Mouse (Mus musculus): Measurements from ENCODE around the gene Parl. TPM values are rescaled to one million over a fixed set of nuclear protein-coding genes. Genes with fewer than 3 reads are reported as not detected.

Gene Parl
- polyA plus RNA-seq, 1 experiment: 41.4 TPM

DNA sequence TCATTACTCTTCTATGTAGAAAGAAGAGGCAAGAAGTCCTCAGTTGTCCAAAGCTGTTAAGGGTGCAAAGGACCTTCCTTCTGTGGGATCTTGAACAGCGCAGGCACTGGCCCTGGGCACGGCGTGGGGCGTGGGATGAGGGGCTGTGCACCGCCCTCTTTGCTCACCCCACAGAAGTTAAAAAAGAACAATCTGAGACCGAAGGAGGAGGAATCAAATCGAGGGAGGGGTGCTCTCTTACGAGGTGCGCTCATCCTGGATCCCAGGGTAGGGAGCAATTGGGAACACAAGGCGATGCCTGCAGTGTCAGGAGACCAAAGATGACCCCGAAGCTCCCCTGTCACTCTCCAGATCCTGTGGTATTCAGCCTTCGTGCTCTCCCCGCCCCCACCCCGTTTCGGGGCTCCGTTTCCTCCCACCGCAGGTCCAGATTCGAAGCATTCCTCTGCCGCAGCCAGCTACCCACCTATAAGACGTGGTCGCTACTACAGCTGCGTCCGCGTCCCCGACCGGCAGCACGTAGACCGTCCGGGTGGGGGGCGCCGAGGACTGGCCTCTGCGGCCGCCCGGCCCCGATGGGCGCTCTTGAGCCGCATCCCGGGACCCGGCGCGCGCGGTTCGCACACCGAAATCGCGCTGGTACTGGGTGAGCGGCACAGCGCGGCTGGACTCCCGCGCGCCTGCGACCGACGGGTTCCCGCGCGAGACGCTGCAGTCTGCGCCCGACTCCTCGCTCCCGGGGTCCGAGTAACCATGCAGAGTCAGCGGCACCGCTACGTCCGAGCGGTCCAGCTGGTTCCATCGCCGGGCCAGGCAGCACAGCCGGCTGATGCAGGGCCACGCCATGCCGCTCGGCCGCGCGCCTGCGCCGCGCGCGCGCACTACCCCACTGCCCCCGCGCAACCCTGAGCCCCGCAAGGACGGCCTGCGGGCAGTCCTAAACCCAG is 61.4 kb downstream of the Parl start, which contains the start of gene Map6d1:
Map6d1 (minus strand) TSS at position 891 of the 947 bp plus-strand sequence.
- 1% methylated on average over 90 of the region's 90 CpGs for WGBS
- H3K4me1 ChIP-seq (ENCODE audit: control insufficient read depth, insufficient read depth, low read length): peaks cover 5% of the 10 kb centered on the region
- H3K4me3 ChIP-seq (replicated peaks; ENCODE audit: extremely low read depth, low read depth, low read length): peak within 1 kb of the TSS; percentile 52
- no peak for DNase-seq
- TF ChIP-seq CTCF (IDR thresholded peaks at IDR 0.05; ENCODE audit: insufficient read depth, low read length) (no peak), POLR2A (IDR thresholded peaks at IDR 0.05; ENCODE audit: borderline replicate concordance, extremely low read depth, low read depth, low read length) (no peak)

DNA sequence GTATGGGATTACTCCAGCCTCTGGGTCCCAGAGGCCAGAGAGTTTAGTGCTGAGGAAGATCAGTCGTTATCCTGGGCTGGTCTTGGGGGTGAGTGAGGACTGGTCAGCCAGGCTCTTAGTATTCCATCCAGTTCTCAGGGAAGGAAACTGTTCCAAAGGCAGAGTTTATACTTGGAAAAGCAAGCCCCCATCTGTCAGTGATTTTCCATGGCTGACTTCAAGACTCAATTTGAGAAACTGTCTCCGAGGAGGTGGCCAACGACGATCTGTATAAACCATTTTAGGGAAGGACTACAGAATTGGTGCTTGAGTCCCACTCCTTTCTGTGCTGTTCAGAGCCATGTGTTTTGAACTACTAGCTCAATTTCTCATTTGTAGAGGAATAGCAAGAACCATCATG is 63.5 kb downstream of the Parl start:
- TF ChIP-seq POLR2A (IDR thresholded peaks at IDR 0.05; ENCODE audit: borderline replicate concordance, extremely low read depth, low read depth, low read length): no peak
- TF ChIP-seq CTCF (IDR thresholded peaks at IDR 0.05; ENCODE audit: insufficient read depth, low read length): no peak
- no peak for DNase-seq
- 84% methylated on average over 4 of the region's 4 CpGs for WGBS
- Histone ChIP-seq H3K4me1 (ENCODE audit: control insufficient read depth, insufficient read depth, low read length) (peaks cover 5% of the 10 kb centered on the region), H3K4me3 (replicated peaks; ENCODE audit: extremely low read depth, low read depth, low read length) (no peak overlapping the region)

DNA sequence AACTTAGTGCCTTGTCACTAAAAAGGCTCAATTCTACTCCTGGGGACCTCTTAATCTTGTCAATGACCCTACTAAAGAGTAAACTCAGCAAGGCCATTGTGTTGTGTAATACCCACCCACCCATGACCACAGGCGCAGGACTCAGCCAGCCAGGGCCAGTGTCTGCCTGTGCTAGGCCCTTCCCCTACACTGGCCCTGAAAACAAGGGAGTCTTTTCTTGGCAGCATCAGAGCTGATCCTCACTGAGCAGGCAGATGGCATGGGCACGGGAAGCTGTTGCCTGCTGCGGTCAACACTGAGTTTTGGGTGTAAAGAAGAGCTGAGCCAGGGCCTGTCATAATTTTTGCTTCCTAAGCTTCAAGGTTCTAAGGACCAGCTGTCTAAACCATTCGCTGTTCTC is 64.8 kb downstream of the Parl start:
- no peak for DNase-seq
- 68% methylated on average over 4 of the region's 4 CpGs for WGBS
- TF ChIP-seq POLR2A (IDR thresholded peaks at IDR 0.05; ENCODE audit: borderline replicate concordance, extremely low read depth, low read depth, low read length): no peak
- no peak for TF ChIP-seq CTCF (IDR thresholded peaks at IDR 0.05; ENCODE audit: insufficient read depth, low read length)
- Histone ChIP-seq H3K4me1 (ENCODE audit: control insufficient read depth, insufficient read depth, low read length) (peaks cover 5% of the 10 kb centered on the region), H3K4me3 (replicated peaks; ENCODE audit: extremely low read depth, low read depth, low read length) (no peak overlapping the region)

DNA sequence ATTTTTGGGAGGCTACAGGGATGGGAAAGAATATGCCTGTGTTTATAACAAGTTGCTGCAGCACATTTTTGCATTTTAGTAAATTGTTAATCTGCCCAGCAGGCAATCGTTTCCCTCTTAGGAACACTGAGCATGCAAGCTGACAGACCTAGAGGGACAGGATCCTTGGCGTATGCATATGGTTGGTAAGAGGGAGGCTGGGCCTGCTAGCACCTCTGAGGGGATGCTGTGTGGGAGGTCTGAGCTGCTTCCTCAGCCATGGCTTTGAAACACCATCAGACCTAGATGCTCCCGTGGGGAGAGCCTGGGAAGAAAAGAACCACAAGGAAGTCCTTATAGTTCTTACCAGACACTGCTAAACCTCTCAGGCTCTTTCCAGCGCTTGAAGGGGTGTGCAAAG is 67.8 kb downstream of the Parl start:
- WGBS: 57% methylated on average over 4 of the region's 4 CpGs
- TF ChIP-seq POLR2A (IDR thresholded peaks at IDR 0.05; ENCODE audit: borderline replicate concordance, extremely low read depth, low read depth, low read length) (no peak), CTCF (IDR thresholded peaks at IDR 0.05; ENCODE audit: insufficient read depth, low read length) (no peak)
- Histone ChIP-seq H3K4me3 (replicated peaks; ENCODE audit: extremely low read depth, low read depth, low read length) (no peak overlapping the region), H3K4me1 (ENCODE audit: control insufficient read depth, insufficient read depth, low read length) (no peaks in the 10 kb centered on the region)
- DNase-seq: no peak

Other genes starting within 250 kb of the Parl start
- gene Klhl24, start 204.8 kb downstream of the Parl start, polyA plus RNA-seq (2012; rRNA removed): 17.4 and 27.0 TPM in 2 replicates
- gene Yeats2, start 161.3 kb downstream of the Parl start, polyA plus RNA-seq (2012; rRNA removed): 21.1 and 26.4 TPM in 2 replicates
- not detected in 2 replicates for gene Map6d1, start 61.0 kb downstream of the Parl start, polyA plus RNA-seq (2012; rRNA removed)
- 3.5 and 4.4 TPM in 2 replicates for gene Cyp2ab1, start 23.0 kb upstream of the Parl start, polyA plus RNA-seq (2012; rRNA removed)
- 108 and 148 TPM in 2 replicates for gene Abcc5, start 124.0 kb upstream of the Parl start, polyA plus RNA-seq (2012; rRNA removed)
- gene Eif2b5, start 196.4 kb upstream of the Parl start, polyA plus RNA-seq (2012; rRNA removed): 20.9 and 24.7 TPM in 2 replicates
- gene Dvl3, start 214.6 kb upstream of the Parl start, polyA plus RNA-seq (2012; rRNA removed): 35.9 and 44.0 TPM in 2 replicates
- 339 and 440 TPM in 2 replicates for gene Ap2m1, start 233.1 kb upstream of the Parl start, polyA plus RNA-seq (2012; rRNA removed)
- 32.0 and 50.5 TPM in 2 replicates for gene Abcf3, start 246.2 kb upstream of the Parl start, polyA plus RNA-seq (2012; rRNA removed)